ENCODE assay signal across 21 mouse cellular contexts in genomic region chr5:99617271-99617800, GRCm38 (mm10).
A peak's percentile ranks its signal among the peaks of the same experiment; 100 is the strongest.
DNase-seq lines count a peak whose midpoint lies in the region; ATAC-seq and TF ChIP-seq lines count a peak whose summit lies in the region.
"Had no signal": no experiment of that assay in that cellular context is flagged by ENCODE, and none has a peak within 500 bp of the region (broad histone marks: within the 10 kb centered on the region; RNA-seq: fewer than 3 reads in every experiment).

No protein-coding gene starts in this region.

- peak; percentile 7 for DNase-seq in adrenal gland, postnatal 25 days
- no peak for DNase-seq in adrenal gland, adult 18-20 months (ENCODE audit: low spot score in 2 of 2)
- no peak for DNase-seq in hindbrain, postnatal 0 days (ENCODE audit: low spot score)
- no peak for DNase-seq in hindbrain, embryonic 10.5 days (ENCODE audit: low spot score)
- DNase-seq in 3T3-L1 (ENCODE audit: low read depth, low spot score), result peak; percentile 16
- DNase-seq in adrenal gland, postnatal 36 days, result peak; percentile 9 to 48
- DNase-seq in lung, adult 2 months, result no peak
- DNase-seq: B cell, adult 2 months; cerebellum, adult 11-12 months; cerebellum, postnatal 10 days; forebrain, postnatal 0 days; gastrocnemius, postnatal 25 days; heart, adult 2 months; kidney, adult 18-20 months; kidney, postnatal 4 days had no signal

- H3K4me1 ChIP-seq in hindbrain, postnatal 0 days (ENCODE audit: insufficient read depth, low read length), result peaks cover 8% of the 10 kb centered on the region
- peaks cover 24% of the 10 kb centered on the region for H3K4me1 ChIP-seq in hindbrain, embryonic 10.5 days (replicated peaks)
- H3K4me1 ChIP-seq in lung, adult 2 months (ENCODE audit: control insufficient read depth, insufficient read depth, low read length), result no peaks in the 10 kb centered on the region

- no peak overlapping the region for H3K9ac ChIP-seq in hindbrain, postnatal 0 days (replicated peaks; ENCODE audit: low read length)
- H3K9ac ChIP-seq: forebrain, postnatal 0 days; hindbrain, embryonic 13.5 days; limb, embryonic 15.5 days; liver, embryonic 14.5 days; midbrain, embryonic 13.5 days had no signal

- H3K9me3 ChIP-seq in hindbrain, postnatal 0 days (ENCODE audit: low read length), result no peaks in the 10 kb centered on the region
- H3K9me3 ChIP-seq in hindbrain, embryonic 10.5 days, result no peaks in the 10 kb centered on the region
- H3K9me3 ChIP-seq: hindbrain, embryonic 13.5 days; limb, embryonic 15.5 days; midbrain, embryonic 13.5 days had no signal

- H3K27ac ChIP-seq in hindbrain, postnatal 0 days, result no peak overlapping the region
- H3K27ac ChIP-seq in hindbrain, embryonic 10.5 days, result no peak overlapping the region
- H3K27ac ChIP-seq: heart, adult 2 months; hindbrain, embryonic 13.5 days; limb, embryonic 15.5 days; liver, embryonic 14.5 days; midbrain, embryonic 13.5 days had no signal

- no peak overlapping the region for H3K4me2 ChIP-seq in hindbrain, postnatal 0 days (ENCODE audit: low read depth, low read length)
- H3K4me2 ChIP-seq: hindbrain, embryonic 13.5 days; limb, embryonic 15.5 days; midbrain, embryonic 13.5 days had no signal

- H3K36me3 ChIP-seq in hindbrain, postnatal 0 days (ENCODE audit: insufficient read depth, low read length), result no peaks in the 10 kb centered on the region
- no peaks in the 10 kb centered on the region for H3K36me3 ChIP-seq in hindbrain, embryonic 10.5 days
- H3K36me3 ChIP-seq: hindbrain, embryonic 13.5 days; limb, embryonic 15.5 days; midbrain, embryonic 13.5 days had no signal

- no peak overlapping the region for H3K4me3 ChIP-seq in hindbrain, postnatal 0 days (ENCODE audit: low read length)
- H3K4me3 ChIP-seq in hindbrain, embryonic 10.5 days, result no peak overlapping the region
- no peak overlapping the region for H3K4me3 ChIP-seq in lung, adult 2 months (replicated peaks; ENCODE audit: extremely low read depth, low read depth, low read length)
- H3K4me3 ChIP-seq: heart, adult 2 months; hindbrain, embryonic 13.5 days; limb, embryonic 15.5 days; midbrain, embryonic 13.5 days had no signal

- 27% methylated on average over 5 of the region's 5 CpGs for WGBS in hindbrain, postnatal 0 days
- 42% methylated on average over 5 of the region's 5 CpGs for WGBS in hindbrain, embryonic 10.5 days
- 40% methylated on average over 5 of the region's 5 CpGs for WGBS in lung, adult 2 months

- no peaks in the 10 kb centered on the region for H3K27me3 ChIP-seq in hindbrain, postnatal 0 days (ENCODE audit: insufficient read depth, low read length)
- peaks cover 36% of the 10 kb centered on the region for H3K27me3 ChIP-seq in hindbrain, embryonic 10.5 days (ENCODE audit: insufficient read depth, poor library complexity, severe bottlenecking)

- no peak for TF ChIP-seq POLR2A in lung, adult 2 months (IDR thresholded peaks at IDR 0.05; ENCODE audit: borderline replicate concordance, extremely low read depth, low read depth, low read length)

- ATAC-seq in hindbrain, postnatal 0 days, result peak; percentile 30; the same call in 1 of the 2 replicates
- ATAC-seq: forebrain, postnatal 0 days; inflammation-experienced regulatory T-cells, adult 6 months; lung, postnatal 0 days; midbrain, embryonic 13.5 days had no signal

- TF ChIP-seq CTCF in hindbrain, postnatal 0 days (IDR thresholded peaks at IDR 0.05; ENCODE audit: low read depth), result no peak
- TF ChIP-seq CTCF in lung, adult 2 months (IDR thresholded peaks at IDR 0.05; ENCODE audit: insufficient read depth, low read length), result no peak

Comparison
In these comparisons a context has a peak if more than half of its experiments do, and no peak if none do; other contexts are left out.
1. DNase-seq: peak in adrenal gland, postnatal 25 days (single experiment), 3T3-L1 (single experiment) and adrenal gland, postnatal 36 days (2 of 2); none in adrenal gland, adult 18-20 months (0 of 2), hindbrain, postnatal 0 days (single experiment), hindbrain, embryonic 10.5 days (single experiment) and lung, adult 2 months (single experiment).